ENCODE assay signal across 25 mouse cellular contexts in the genomic region with DNA sequence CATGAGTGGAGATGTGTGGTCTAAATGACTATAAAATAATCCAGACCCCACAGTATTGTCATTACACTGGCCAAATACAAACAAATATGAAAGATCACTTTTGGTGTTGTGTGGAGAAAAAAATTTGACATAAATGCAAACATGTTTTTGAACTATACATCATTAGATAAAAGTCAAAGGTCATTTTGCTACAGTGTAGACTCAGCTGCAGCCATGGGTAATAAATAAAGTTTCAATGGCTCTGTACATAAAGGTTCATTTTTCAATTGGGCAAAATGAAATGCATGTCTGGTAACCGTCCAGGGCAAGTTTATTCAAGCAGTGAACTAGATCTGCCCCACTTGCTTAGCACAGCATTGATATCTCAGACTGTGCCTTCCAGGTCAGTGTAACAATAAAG.
"Had no signal": no experiment of that assay in that cellular context is flagged by ENCODE, and none has a peak within 500 bp of the region (broad histone marks: within the 10 kb centered on the region; RNA-seq: fewer than 3 reads in every experiment).

No protein-coding gene starts in this region.

- H3K9ac ChIP-seq: heart, embryonic 12.5 days; hindbrain, embryonic 12.5 days; hindbrain, embryonic 14.5 days; intestine, embryonic 15.5 days; limb, embryonic 12.5 days had no signal

- H3K36me3 ChIP-seq: heart, embryonic 10.5 days; heart, embryonic 12.5 days; hindbrain, embryonic 10.5 days; hindbrain, embryonic 12.5 days; intestine, embryonic 15.5 days; limb, embryonic 10.5 days; limb, embryonic 12.5 days had no signal

- DNase-seq: gastrocnemius, adult 2 months; gastrocnemius, postnatal 10 days; gastrocnemius, postnatal 25 days; heart, adult 2 months; heart, postnatal 10 days; heart, postnatal 4 days; kidney, adult 18-20 months; kidney, adult 8-10 months; kidney, postnatal 10 days; kidney, postnatal 25 days; kidney, postnatal 4 days; liver had no signal

- H3K4me3 ChIP-seq: gastrocnemius, adult 2 months; heart, adult 2 months; heart, embryonic 10.5 days; heart, embryonic 12.5 days; hindbrain, embryonic 10.5 days; hindbrain, embryonic 12.5 days; intestine, embryonic 15.5 days; layer of hippocampus, adult 2 months; left cerebral cortex, adult 2 months; limb, embryonic 10.5 days; limb, embryonic 12.5 days had no signal

- ATAC-seq: hindbrain, embryonic 16.5 days; inflammation-experienced regulatory T-cells, adult 6 months; intestine, embryonic 15.5 days; intestine, postnatal 0 days had no signal

- H3K27ac ChIP-seq: gastrocnemius, adult 2 months; heart, adult 2 months; heart, embryonic 10.5 days; hindbrain, embryonic 10.5 days; hindbrain, embryonic 12.5 days; hindbrain, embryonic 14.5 days; intestine, embryonic 15.5 days; layer of hippocampus, adult 2 months; left cerebral cortex, adult 2 months; limb, embryonic 10.5 days; limb, embryonic 12.5 days had no signal

- H3K4me1 ChIP-seq: heart, embryonic 10.5 days; heart, embryonic 12.5 days; hindbrain, embryonic 10.5 days; hindbrain, embryonic 12.5 days; intestine, embryonic 15.5 days; limb, embryonic 10.5 days; limb, embryonic 12.5 days had no signal

- H3K4me2 ChIP-seq: heart, embryonic 12.5 days; hindbrain, embryonic 12.5 days; hindbrain, embryonic 14.5 days; intestine, embryonic 15.5 days; limb, embryonic 12.5 days had no signal

- H3K9me3 ChIP-seq: heart, embryonic 10.5 days; heart, embryonic 12.5 days; hindbrain, embryonic 10.5 days; hindbrain, embryonic 12.5 days; intestine, embryonic 15.5 days; limb, embryonic 10.5 days; limb, embryonic 12.5 days had no signal

- H3K27me3 ChIP-seq: heart, embryonic 12.5 days; hindbrain, embryonic 12.5 days; intestine, embryonic 15.5 days; limb, embryonic 12.5 days had no signal
